ENCODE assay signal across 8 mouse cellular contexts in genomic region chr10:108113361-108114237, GRCm38 (mm10). TPM values are rescaled to one million over a fixed set of nuclear protein-coding genes. Genes with fewer than 3 reads are reported as not detected.
A peak's percentile ranks its signal among the peaks of the same experiment; 100 is the strongest.
DNase-seq lines count a peak whose midpoint lies in the region; ATAC-seq and TF ChIP-seq lines count a peak whose summit lies in the region.

No protein-coding gene starts in this region.

- DNase-seq in adrenal gland, adult 18-20 months (ENCODE audit: low spot score in 2 of 2), result peak; percentile 35 to 41
- peak; percentile 51 for DNase-seq in liver
- DNase-seq in midbrain, postnatal 0 days (ENCODE audit: low spot score), result no peak
- DNase-seq in right cerebral cortex, postnatal 14 days, result no peak
- DNase-seq in layer of hippocampus, postnatal 10 days (ENCODE audit: low spot score in 2 of 2), result no peak
- no peak for DNase-seq in right cerebral cortex, postnatal 25 days

- no peak for TF ChIP-seq POLR2A in ES-Bruce4 (IDR thresholded peaks at IDR 0.05; ENCODE audit: insufficient read depth, low read length)

- H3K9ac ChIP-seq in ES-Bruce4 (ENCODE audit: low read depth, poor library complexity, severe bottlenecking), result peak overlapping the region; percentile 45; the same call in 1 of the 2 replicates
- H3K9ac ChIP-seq in forebrain, embryonic 15.5 days (replicated peaks), result no peak overlapping the region
- no peak overlapping the region for H3K9ac ChIP-seq in midbrain, postnatal 0 days (replicated peaks; ENCODE audit: low read length, poor library complexity, severe bottlenecking)

- peak overlapping the region; percentile 24 for H3K4me2 ChIP-seq in forebrain, embryonic 15.5 days (replicated peaks)
- H3K4me2 ChIP-seq in midbrain, postnatal 0 days (ENCODE audit: low read depth, low read length, poor library complexity, severe bottlenecking), result peak overlapping the region; percentile 29

- TF ChIP-seq EP300 in ES-Bruce4 (IDR thresholded peaks at IDR 0.05; ENCODE audit: insufficient read depth, low read depth, low read length), result peak; percentile 55; the same call in 1 of the 2 replicates

- peak; percentile 42; the same call in 1 of the 2 replicates for ATAC-seq in forebrain, embryonic 15.5 days (replicated peaks)
- ATAC-seq in midbrain, postnatal 0 days (ENCODE audit: low FRiP score), result 0 out of 2 replicates have a peak, but pooled peaks have one; percentile 44

- H3K4me1 ChIP-seq in ES-Bruce4 (ENCODE audit: control insufficient read depth, insufficient read depth, low read length), result no peaks in the 10 kb centered on the region
- no peaks in the 10 kb centered on the region for H3K4me1 ChIP-seq in forebrain, embryonic 15.5 days
- no peaks in the 10 kb centered on the region for H3K4me1 ChIP-seq in midbrain, postnatal 0 days (ENCODE audit: insufficient read depth, low read length)

- no peaks in the 10 kb centered on the region for H3K9me3 ChIP-seq in ES-Bruce4 (replicated peaks; ENCODE audit: control insufficient read depth, insufficient read depth, low read length, poor library complexity, severe bottlenecking)
- no peaks in the 10 kb centered on the region for H3K9me3 ChIP-seq in forebrain, embryonic 15.5 days
- H3K9me3 ChIP-seq in midbrain, postnatal 0 days (ENCODE audit: low read length), result no peaks in the 10 kb centered on the region

- no peaks in the 10 kb centered on the region for H3K36me3 ChIP-seq in ES-Bruce4 (ENCODE audit: control insufficient read depth, insufficient read depth, low read length, poor library complexity, severe bottlenecking)
- no peaks in the 10 kb centered on the region for H3K36me3 ChIP-seq in forebrain, embryonic 15.5 days
- H3K36me3 ChIP-seq in midbrain, postnatal 0 days (ENCODE audit: insufficient read depth, low read length), result no peaks in the 10 kb centered on the region

- H3K4me3 ChIP-seq in ES-Bruce4 (ENCODE audit: low read depth, low read length), result no peak overlapping the region
- H3K4me3 ChIP-seq in forebrain, embryonic 15.5 days, result peak overlapping the region; percentile 15; the same call in 1 of the 2 replicates
- H3K4me3 ChIP-seq in midbrain, postnatal 0 days (ENCODE audit: low read depth, low read length), result peak overlapping the region; percentile 11; the same call in 1 of the 2 replicates

- H3K27me3 ChIP-seq in ES-Bruce4 (ENCODE audit: control insufficient read depth, insufficient read depth, low read length, poor library complexity, severe bottlenecking), result no peaks in the 10 kb centered on the region
- H3K27me3 ChIP-seq in forebrain, embryonic 15.5 days, result no peaks in the 10 kb centered on the region
- no peaks in the 10 kb centered on the region for H3K27me3 ChIP-seq in midbrain, postnatal 0 days (ENCODE audit: insufficient read depth, low read length)

- 70% methylated on average over 17 of the region's 17 CpGs for WGBS in forebrain, embryonic 15.5 days
- 54% methylated on average over 17 of the region's 17 CpGs for WGBS in midbrain, postnatal 0 days

- TF ChIP-seq CTCF in ES-Bruce4 (IDR thresholded peaks at IDR 0.05; ENCODE audit: low read depth, low read length), result no peak
- no peak for TF ChIP-seq CTCF in midbrain, postnatal 0 days (IDR thresholded peaks at IDR 0.05)

- H3K27ac ChIP-seq in ES-Bruce4 (ENCODE audit: insufficient read depth, low read length), result peak overlapping the region; percentile 64
- no peak overlapping the region for H3K27ac ChIP-seq in forebrain, embryonic 15.5 days (replicated peaks)
- H3K27ac ChIP-seq in midbrain, postnatal 0 days (ENCODE audit: low read depth, low read length), result no peak overlapping the region

RNA-seq across cellular contexts. Expression of gene Ppp1r12a, which starts 48.4 kb away (rescaled TPM):
- polyA plus RNA-seq in ES-Bruce4 (2011; ENCODE audit: insufficient read depth, insufficient read length, low read depth, missing spikeins), result 167 and 170 TPM in 2 replicates
- total RNA-seq in adrenal gland, adult 18-20 months (2021), result 100 to 1,000 TPM in 1 of 2 experiments, 10 to 100 TPM in 1; 95.9 to 109 TPM
- 80.1 and 82.4 TPM in 2 replicates for polyA plus RNA-seq in forebrain, embryonic 15.5 days (2015; fragmentation: Nextera tagmentation; extraction: Ambion mirVana)
- total RNA-seq in midbrain, postnatal 0 days (2014; rRNA removed), result 71.7 and 83.9 TPM in 2 replicates
- polyA plus RNA-seq in midbrain, postnatal 0 days (2015; fragmentation: Nextera tagmentation; extraction: Ambion mirVana), result 52.0 and 54.3 TPM in 2 replicates
- 100 to 1,000 TPM in 1 of 2 experiments, 10 to 100 TPM in 1; 98.5 to 102 TPM for total RNA-seq in layer of hippocampus, postnatal 10 days (2021)

Comparison
In these comparisons a context has a peak if more than half of its experiments do, and no peak if none do; other contexts are left out.
1. DNase-seq: peak in adrenal gland, adult 18-20 months (2 of 2) and liver (single experiment); none in midbrain, postnatal 0 days (single experiment), right cerebral cortex, postnatal 14 days (single experiment), layer of hippocampus, postnatal 10 days (0 of 2) and right cerebral cortex, postnatal 25 days (single experiment).